ENCODE assay signal across 11 mouse cellular contexts in the genomic region with DNA sequence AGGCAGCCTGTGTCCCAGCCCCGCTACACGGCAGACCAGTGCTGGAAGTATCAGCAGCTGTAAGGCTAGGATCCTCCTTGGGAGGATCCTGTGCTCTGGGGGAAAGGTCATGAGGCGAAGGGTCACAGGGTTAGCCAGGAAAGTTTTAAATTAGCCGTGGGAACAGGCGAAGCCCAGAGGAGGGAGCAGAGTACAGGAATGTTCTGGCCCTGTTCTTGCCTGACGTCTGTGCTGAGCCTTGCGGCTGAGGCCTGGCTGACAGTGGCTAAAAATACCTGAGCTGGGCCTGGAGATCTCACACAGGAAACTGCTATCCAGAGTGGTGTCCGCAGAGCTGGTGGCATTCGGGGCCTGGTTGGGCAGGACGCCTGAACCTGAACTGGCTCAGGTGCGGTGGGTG.
DNase-seq lines count a peak whose midpoint lies in the region; ATAC-seq and TF ChIP-seq lines count a peak whose summit lies in the region.
"Had no signal": no experiment of that assay in that cellular context is flagged by ENCODE, and none has a peak within 500 bp of the region (broad histone marks: within the 10 kb centered on the region; RNA-seq: fewer than 3 reads in every experiment).

No protein-coding gene starts in this region.

- no peaks in the 10 kb centered on the region for H3K9me3 ChIP-seq in embryonic facial prominence, embryonic 10.5 days
- H3K9me3 ChIP-seq in heart, embryonic 14.5 days (ENCODE audit: control insufficient read depth, low read length), result no peaks in the 10 kb centered on the region
- H3K9me3 ChIP-seq in hindbrain, postnatal 0 days (ENCODE audit: low read length), result no peaks in the 10 kb centered on the region
- H3K9me3 ChIP-seq: forebrain, embryonic 13.5 days; lung, embryonic 15.5 days; neural tube, embryonic 12.5 days had no signal

- no peak overlapping the region for H3K4me3 ChIP-seq in embryonic facial prominence, embryonic 10.5 days
- H3K4me3 ChIP-seq in heart, embryonic 14.5 days (ENCODE audit: control insufficient read depth in 1 of 2, insufficient read depth in 1 of 2, low read depth in 1 of 2, low read length in 2 of 2), result no peak overlapping the region
- H3K4me3 ChIP-seq in hindbrain, postnatal 0 days (ENCODE audit: low read length), result no peak overlapping the region
- H3K4me3 ChIP-seq: forebrain, embryonic 13.5 days; lung, embryonic 15.5 days; neural tube, embryonic 12.5 days had no signal

- H3K4me2 ChIP-seq in heart, embryonic 14.5 days (ENCODE audit: low read length), result no peak overlapping the region
- no peak overlapping the region for H3K4me2 ChIP-seq in hindbrain, postnatal 0 days (ENCODE audit: low read depth, low read length)
- H3K4me2 ChIP-seq: forebrain, embryonic 13.5 days; lung, embryonic 15.5 days; neural tube, embryonic 12.5 days had no signal

- 44% methylated on average over 11 of the region's 11 CpGs for whole genome bisulfite sequencing in embryonic facial prominence, embryonic 10.5 days
- WGBS in heart, embryonic 14.5 days, result 19% methylated on average over 11 of the region's 11 CpGs
- WGBS in hindbrain, postnatal 0 days, result 72% methylated on average over 11 of the region's 11 CpGs

- peak overlapping the region; percentile 16 for H3K9ac ChIP-seq in heart, embryonic 14.5 days (ENCODE audit: low read length)
- no peak overlapping the region for H3K9ac ChIP-seq in hindbrain, postnatal 0 days (replicated peaks; ENCODE audit: low read length)
- H3K9ac ChIP-seq: forebrain, embryonic 13.5 days; lung, embryonic 15.5 days; neural tube, embryonic 12.5 days had no signal

- H3K4me1 ChIP-seq in embryonic facial prominence, embryonic 10.5 days, result peaks cover 22% of the 10 kb centered on the region
- H3K4me1 ChIP-seq in heart, embryonic 14.5 days (ENCODE audit: control insufficient read depth in 2 of 2, insufficient read depth in 2 of 2, low read length in 2 of 2), result peaks cover 31 to 39% of the 10 kb centered on the region in 2 experiments
- 0 out of 2 replicates have a peak, but pooled peaks cover 10% of the 10 kb centered on the region for H3K4me1 ChIP-seq in hindbrain, postnatal 0 days (ENCODE audit: insufficient read depth, low read length)

- TF ChIP-seq CTCF in hindbrain, postnatal 0 days (IDR thresholded peaks at IDR 0.05; ENCODE audit: low read depth), result no peak

- ATAC-seq in heart, embryonic 14.5 days (ENCODE audit: insufficient number of reproducible peaks, insufficient read depth, low FRiP score, low read depth), result peak; percentile 79
- ATAC-seq in hindbrain, postnatal 0 days, result no peak
- ATAC-seq: forebrain, embryonic 13.5 days had no signal

- no peaks in the 10 kb centered on the region for H3K36me3 ChIP-seq in embryonic facial prominence, embryonic 10.5 days (replicated peaks)
- H3K36me3 ChIP-seq in heart, embryonic 14.5 days (ENCODE audit: control insufficient read depth, insufficient read depth, low read length), result no peaks in the 10 kb centered on the region
- no peaks in the 10 kb centered on the region for H3K36me3 ChIP-seq in hindbrain, postnatal 0 days (ENCODE audit: insufficient read depth, low read length)
- H3K36me3 ChIP-seq: lung, embryonic 15.5 days; neural tube, embryonic 12.5 days had no signal

- no peaks in the 10 kb centered on the region for H3K27me3 ChIP-seq in embryonic facial prominence, embryonic 10.5 days (replicated peaks; ENCODE audit: low read depth, poor library complexity, severe bottlenecking)
- no peaks in the 10 kb centered on the region for H3K27me3 ChIP-seq in heart, embryonic 14.5 days (ENCODE audit: control insufficient read depth, insufficient read depth, low read length)
- no peaks in the 10 kb centered on the region for H3K27me3 ChIP-seq in hindbrain, postnatal 0 days (ENCODE audit: insufficient read depth, low read length)
- H3K27me3 ChIP-seq: forebrain, embryonic 13.5 days; lung, embryonic 15.5 days; neural tube, embryonic 12.5 days had no signal

- H3K27ac ChIP-seq in embryonic facial prominence, embryonic 10.5 days (replicated peaks), result peak overlapping the region; percentile 46; the same call in 1 of the 2 replicates
- peak overlapping the region; percentile 91 to 97 for H3K27ac ChIP-seq in heart, embryonic 14.5 days (replicated peaks in 1 of 2; ENCODE audit: control insufficient read depth in 1 of 2, insufficient read depth in 1 of 2, low read depth in 2 of 2, low read length in 2 of 2)
- H3K27ac ChIP-seq in hindbrain, postnatal 0 days, result no peak overlapping the region
- H3K27ac ChIP-seq: forebrain, embryonic 13.5 days; lung, embryonic 15.5 days; neural tube, embryonic 12.5 days had no signal

- peak; percentile 19 for DNase-seq in layer of hippocampus, adult 11-12 months (ENCODE audit: low spot score)
- no peak for DNase-seq in layer of hippocampus, postnatal 10 days (ENCODE audit: low spot score in 2 of 2)
- peak; percentile 23 for DNase-seq in embryonic facial prominence, embryonic 10.5 days (ENCODE audit: low spot score)
- DNase-seq in kidney, postnatal 25 days, result peak; percentile 62 to 88
- no peak for DNase-seq in natural killer cell, adult 2 months (ENCODE audit: low spot score in 2 of 2)
- no peak for DNase-seq in hindbrain, postnatal 0 days (ENCODE audit: low spot score)
- DNase-seq in retina, embryonic 14.5 days (ENCODE audit: low spot score), result no peak

Comparison
In these comparisons a context has a peak if more than half of its experiments do, and no peak if none do; other contexts are left out.
1. DNase-seq: peak in layer of hippocampus, adult 11-12 months (single experiment), embryonic facial prominence, embryonic 10.5 days (single experiment) and kidney, postnatal 25 days (2 of 2); none in layer of hippocampus, postnatal 10 days (0 of 2), natural killer cell, adult 2 months (0 of 2), hindbrain, postnatal 0 days (single experiment) and retina, embryonic 14.5 days (single experiment).